Mouse (Mus musculus): ENCODE measurements around the gene Pklr. TPM values are rescaled to one million over a fixed set of nuclear protein-coding genes. Genes with fewer than 3 reads are reported as not detected.

The Pklr gene
- 6.6 and 6.8 TPM in 2 replicates for polyA plus RNA-seq (2015; fragmentation: Nextera tagmentation; extraction: Ambion mirVana)

- H3K9me3 ChIP-seq (ENCODE audit: control insufficient read depth, low read length): no peaks in the 10 kb centered on the region
- H3K9ac ChIP-seq (ENCODE audit: low read length): no peak within 1 kb of the TSS
- no peaks in the 10 kb centered on the region for H3K27me3 ChIP-seq (ENCODE audit: control insufficient read depth, insufficient read depth, low read length)
- no peak for DNase-seq (ENCODE audit: low spot score)
- no peak within 1 kb of the TSS for H3K4me3 ChIP-seq (ENCODE audit: low read depth, low read length)
- TF ChIP-seq CTCF (IDR thresholded peaks at IDR 0.05; ENCODE audit: low read depth) (no peak), EP300 (optimal IDR thresholded peaks at IDR 0.05) (no peak)
- H3K27ac ChIP-seq (replicated peaks): 0 out of 2 replicates have a peak within 1 kb of the TSS, but pooled peaks have one; percentile 8
- no peak within 1 kb of the TSS; the same call in 1 of the 2 replicates for H3K4me2 ChIP-seq (replicated peaks; ENCODE audit: low read depth)
- no peaks in the 10 kb centered on the region for H3K36me3 ChIP-seq (ENCODE audit: control insufficient read depth, insufficient read depth, low read length)
- no peak for ATAC-seq (ENCODE audit: low FRiP score, low TSS enrichment)
- 50% methylated on average over 3 of the region's 3 CpGs for WGBS
- no peaks in the 10 kb centered on the region for H3K4me1 ChIP-seq (replicated peaks; ENCODE audit: control insufficient read depth, insufficient read depth)
Observed at GRCm38 (mm10) chr3:89135958-89136357, at the start of gene Pklr. Gene Pklr, plus strand, starts transcription at chr3:89136142.

DNA sequence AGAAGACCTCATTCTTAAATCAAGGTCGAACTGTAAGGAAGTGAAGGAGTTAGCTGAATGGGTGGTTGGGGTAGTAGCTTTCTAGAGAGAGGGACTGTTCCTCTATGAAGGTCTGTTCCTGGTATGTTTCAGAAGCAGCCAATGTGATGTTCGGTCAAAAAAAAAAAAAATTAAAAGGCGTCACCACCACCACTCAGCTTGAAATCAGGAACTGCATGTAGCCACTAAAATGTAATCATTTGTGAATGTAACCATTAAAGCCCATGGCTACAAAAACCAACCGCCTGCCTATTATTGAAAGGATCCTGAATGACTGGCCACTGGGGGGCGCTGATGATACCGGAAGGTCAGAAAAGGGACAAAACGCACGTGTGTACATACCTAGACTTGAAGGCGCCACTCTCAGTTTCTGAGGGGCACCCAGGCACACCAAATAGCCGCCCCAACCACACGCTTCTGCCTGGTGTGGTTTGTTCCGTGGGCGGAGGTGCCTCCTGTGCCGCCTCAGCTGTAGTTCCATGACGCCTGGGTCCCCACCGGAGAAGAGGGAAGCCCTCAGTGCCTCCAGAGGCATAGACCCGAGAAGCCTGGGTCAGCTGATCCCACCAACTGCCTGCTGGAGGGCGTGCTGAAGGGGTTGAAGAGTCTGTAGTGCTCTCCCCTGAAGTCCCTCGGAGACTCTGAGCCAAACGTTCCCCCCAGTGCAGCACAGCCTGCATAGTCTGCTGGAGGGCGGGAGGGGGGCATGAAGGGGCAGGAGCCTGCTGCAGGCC lies 48.4 kb upstream of the Pklr start:
- 24% methylated on average over 21 of the region's 21 CpGs for WGBS
- ATAC-seq (ENCODE audit: low FRiP score, low TSS enrichment): peak; percentile 16; the same call in 1 of the 2 replicates
- H3K36me3 ChIP-seq (ENCODE audit: control insufficient read depth, insufficient read depth, low read length): no peaks in the 10 kb centered on the region; the same call in 1 of the 2 replicates
- no peaks in the 10 kb centered on the region for H3K27me3 ChIP-seq (ENCODE audit: control insufficient read depth, insufficient read depth, low read length)
- H3K4me2 ChIP-seq (replicated peaks; ENCODE audit: low read depth): peak overlapping the region; percentile 39
- peak; percentile 84 for TF ChIP-seq CTCF (IDR thresholded peaks at IDR 0.05; ENCODE audit: low read depth)
- no peak for TF ChIP-seq EP300 (optimal IDR thresholded peaks at IDR 0.05)
- no peaks in the 10 kb centered on the region for H3K9me3 ChIP-seq (ENCODE audit: control insufficient read depth, low read length)
- peaks cover 9% of the 10 kb centered on the region; the same call in 1 of the 2 replicates for H3K4me1 ChIP-seq (replicated peaks; ENCODE audit: control insufficient read depth, insufficient read depth)
- no peak overlapping the region for H3K9ac ChIP-seq (ENCODE audit: low read length)
- DNase-seq (ENCODE audit: low spot score): peak; percentile 91
- H3K4me3 ChIP-seq (ENCODE audit: low read depth, low read length): no peak overlapping the region
- no peak overlapping the region for H3K27ac ChIP-seq (replicated peaks)

DNA sequence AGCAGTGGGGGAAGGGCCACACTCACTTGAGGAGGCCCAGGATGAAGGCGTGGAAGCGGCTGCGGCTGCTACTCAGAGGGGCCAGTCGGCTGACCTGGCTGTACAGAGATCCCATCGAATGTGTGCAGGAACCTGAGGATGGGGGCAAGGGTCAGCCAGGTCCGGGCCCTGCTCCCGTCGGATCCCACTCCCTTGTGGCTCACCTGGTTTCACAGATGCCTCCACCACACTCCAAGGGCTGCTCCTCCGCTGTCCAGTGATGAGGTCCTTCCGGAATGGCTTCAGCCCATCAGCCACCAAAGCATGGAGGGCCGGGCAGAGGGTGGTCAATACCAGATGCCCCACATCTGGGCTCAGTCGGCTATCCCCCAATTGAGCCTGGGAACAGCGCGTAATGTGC lies 47.0 kb upstream of the Pklr start:
- no peak for ATAC-seq (ENCODE audit: low FRiP score, low TSS enrichment)
- TF ChIP-seq EP300 (optimal IDR thresholded peaks at IDR 0.05) (no peak), CTCF (IDR thresholded peaks at IDR 0.05; ENCODE audit: low read depth) (no peak)
- Histone ChIP-seq H3K4me1 (replicated peaks; ENCODE audit: control insufficient read depth, insufficient read depth) (peaks cover 9% of the 10 kb centered on the region; the same call in 1 of the 2 replicates), H3K9me3 (ENCODE audit: control insufficient read depth, low read length) (no peaks in the 10 kb centered on the region), H3K9ac (ENCODE audit: low read length) (peak overlapping the region; percentile 64), H3K36me3 (ENCODE audit: control insufficient read depth, insufficient read depth, low read length) (no peaks in the 10 kb centered on the region; the same call in 1 of the 2 replicates), H3K27me3 (ENCODE audit: control insufficient read depth, insufficient read depth, low read length) (no peaks in the 10 kb centered on the region), H3K4me3 (ENCODE audit: low read depth, low read length) (peak overlapping the region; percentile 64), H3K27ac (replicated peaks) (no peak overlapping the region; the same call in 1 of the 2 replicates), H3K4me2 (replicated peaks; ENCODE audit: low read depth) (peak overlapping the region; percentile 100)
- WGBS: 54% methylated on average over 14 of the region's 14 CpGs
- DNase-seq (ENCODE audit: low spot score): no peak

GRCm38 (mm10) chr3:89089882-89090591 lies 45.9 kb upstream of the Pklr start:
- under 1% methylated on average over 35 of the region's 40 CpGs for WGBS
- DNase-seq (ENCODE audit: low spot score) (peak; percentile 93), ATAC-seq (ENCODE audit: low FRiP score, low TSS enrichment) (peak; percentile 87)
- TF ChIP-seq EP300 (optimal IDR thresholded peaks at IDR 0.05) (no peak), CTCF (IDR thresholded peaks at IDR 0.05; ENCODE audit: low read depth) (no peak)
- Histone ChIP-seq H3K27ac (replicated peaks) (peak overlapping the region; percentile 91), H3K36me3 (ENCODE audit: control insufficient read depth, insufficient read depth, low read length) (peaks cover 3% of the 10 kb centered on the region; the same call in 1 of the 2 replicates), H3K4me2 (replicated peaks; ENCODE audit: low read depth) (peak overlapping the region; percentile 100), H3K9me3 (ENCODE audit: control insufficient read depth, low read length) (no peaks in the 10 kb centered on the region), H3K27me3 (ENCODE audit: control insufficient read depth, insufficient read depth, low read length) (no peaks in the 10 kb centered on the region), H3K4me3 (ENCODE audit: low read depth, low read length) (peak overlapping the region; percentile 64), H3K4me1 (replicated peaks; ENCODE audit: control insufficient read depth, insufficient read depth) (peaks cover 9% of the 10 kb centered on the region; the same call in 1 of the 2 replicates), H3K9ac (ENCODE audit: low read length) (peak overlapping the region; percentile 73)

- peak overlapping the region; percentile 100 for H3K4me2 ChIP-seq (replicated peaks; ENCODE audit: low read depth)
- under 1% methylated on average over 62 of the region's 74 CpGs for WGBS
- no peaks in the 10 kb centered on the region for H3K27me3 ChIP-seq (ENCODE audit: control insufficient read depth, insufficient read depth, low read length)
- ATAC-seq (ENCODE audit: low FRiP score, low TSS enrichment) (peak; percentile 53), DNase-seq (ENCODE audit: low spot score) (peak; percentile 87)
- peaks cover 8% of the 10 kb centered on the region; the same call in 1 of the 2 replicates for H3K36me3 ChIP-seq (ENCODE audit: control insufficient read depth, insufficient read depth, low read length)
- peaks cover 9% of the 10 kb centered on the region; the same call in 1 of the 2 replicates for H3K4me1 ChIP-seq (replicated peaks; ENCODE audit: control insufficient read depth, insufficient read depth)
- peak; percentile 5 for TF ChIP-seq EP300 (optimal IDR thresholded peaks at IDR 0.05)
- peak; percentile 87 for TF ChIP-seq CTCF (IDR thresholded peaks at IDR 0.05; ENCODE audit: low read depth)
- H3K9me3 ChIP-seq (ENCODE audit: control insufficient read depth, low read length): no peaks in the 10 kb centered on the region
- peak overlapping the region; percentile 73 for H3K9ac ChIP-seq (ENCODE audit: low read length)
- H3K4me3 ChIP-seq (ENCODE audit: low read depth, low read length): peak overlapping the region; percentile 64
- peak overlapping the region; percentile 91 for H3K27ac ChIP-seq (replicated peaks)
Observed at GRCm38 (mm10) chr3:89090694-89091655, 45.0 kb upstream of the Pklr start.

Measured in stomach, postnatal 0 days (tissue).